Mouse (Mus musculus): ENCODE data around the gene Gm13539. TPM values are rescaled to one million over a fixed set of nuclear protein-coding genes. Genes with fewer than 3 reads are reported as not detected.
"Not testable (repeated sequence)": the region's sequence is repeated elsewhere in the genome, so short reads cannot be mapped to it uniquely, and the experiment has no call there.

Gene Gm13539
- polyA plus RNA-seq, 1 experiment = not detected

- WGBS = 75% methylated on average over 2 of the region's 2 CpGs
- no peak overlapping the region for H3K27ac ChIP-seq (ENCODE audit: insufficient read depth, low read depth, low read length)
- TF ChIP-seq CTCF (IDR thresholded peaks at IDR 0.05; ENCODE audit: insufficient read depth, low read depth, low read length) = no peak
- no peak overlapping the region for H3K4me3 ChIP-seq (ENCODE audit: insufficient read depth, low read depth, low read length)
- H3K4me1 ChIP-seq (ENCODE audit: control insufficient read depth, insufficient read depth, low read length) = no peaks in the 10 kb centered on the region
Measured at GRCm38 (mm10) chr2:25811711-25812110, 29.7 kb downstream of the Gm13539 start.

- Histone ChIP-seq H3K4me1 (ENCODE audit: control insufficient read depth, insufficient read depth, low read length) (no peaks in the 10 kb centered on the region), H3K4me3 (ENCODE audit: insufficient read depth, low read depth, low read length) (no peak overlapping the region), H3K27ac (ENCODE audit: insufficient read depth, low read depth, low read length) (no peak overlapping the region)
- TF ChIP-seq CTCF (IDR thresholded peaks at IDR 0.05; ENCODE audit: insufficient read depth, low read depth, low read length) = no peak
- no peak for TF ChIP-seq POLR2A (IDR thresholded peaks at IDR 0.05; ENCODE audit: insufficient read depth, low read depth, low read length)
- WGBS = 81% methylated on average over 5 of the region's 5 CpGs
Measured at GRCm38 (mm10) chr2:25813364-25813763, 31.3 kb downstream of the Gm13539 start.

GRCm38 (mm10) chr2:25815748-25816147 lies 33.7 kb downstream of the Gm13539 start, which contains the start of gene Glt6d1:
TSS of gene Glt6d1 (minus strand) at chr2:25815848.
- H3K4me1 ChIP-seq (ENCODE audit: control insufficient read depth, insufficient read depth, low read length); H3K27ac ChIP-seq (ENCODE audit: insufficient read depth, low read depth, low read length); H3K4me3 ChIP-seq (ENCODE audit: insufficient read depth, low read depth, low read length): not testable (repeated sequence)
- 76% methylated on average over 1 of the region's 1 CpGs for WGBS

GRCm38 (mm10) chr2:25822806-25823205 lies 40.7 kb downstream of the Gm13539 start, which contains the start of gene Lcn9:
TSS of gene Lcn9 (plus strand) at chr2:25823153.
- Histone ChIP-seq H3K4me3 (ENCODE audit: insufficient read depth, low read depth, low read length) (no peak within 1 kb of the TSS), H3K27ac (ENCODE audit: insufficient read depth, low read depth, low read length) (no peak within 1 kb of the TSS), H3K4me1 (ENCODE audit: control insufficient read depth, insufficient read depth, low read length) (no peaks in the 10 kb centered on the region)
- TF ChIP-seq POLR2A (IDR thresholded peaks at IDR 0.05; ENCODE audit: insufficient read depth, low read depth, low read length) = no peak
- no peak for TF ChIP-seq CTCF (IDR thresholded peaks at IDR 0.05; ENCODE audit: insufficient read depth, low read depth, low read length)
- 38% methylated on average over 1 of the region's 1 CpGs for WGBS

GRCm38 (mm10) chr2:25824751-25825150 lies 42.7 kb downstream of the Gm13539 start:
- H3K27ac ChIP-seq (ENCODE audit: insufficient read depth, low read depth, low read length) = no peak overlapping the region
- H3K4me1 ChIP-seq (ENCODE audit: control insufficient read depth, insufficient read depth, low read length) = no peaks in the 10 kb centered on the region
- no peak overlapping the region for H3K4me3 ChIP-seq (ENCODE audit: insufficient read depth, low read depth, low read length)
- TF ChIP-seq POLR2A (IDR thresholded peaks at IDR 0.05; ENCODE audit: insufficient read depth, low read depth, low read length) (no peak), CTCF (IDR thresholded peaks at IDR 0.05; ENCODE audit: insufficient read depth, low read depth, low read length) (no peak)
- WGBS = 92% methylated on average over 3 of the region's 3 CpGs

- no peaks in the 10 kb centered on the region for H3K4me1 ChIP-seq (ENCODE audit: control insufficient read depth, insufficient read depth, low read length)
- 71% methylated on average over 8 of the region's 8 CpGs for WGBS
- no peak for TF ChIP-seq POLR2A (IDR thresholded peaks at IDR 0.05; ENCODE audit: insufficient read depth, low read depth, low read length)
- no peak for TF ChIP-seq CTCF (IDR thresholded peaks at IDR 0.05; ENCODE audit: insufficient read depth, low read depth, low read length)
Measured at GRCm38 (mm10) chr2:25828344-25828947, 46.4 kb downstream of the Gm13539 start.

GRCm38 (mm10) chr2:25830786-25831185 lies 48.7 kb downstream of the Gm13539 start:
- 44% methylated on average over 3 of the region's 3 CpGs for WGBS
- TF ChIP-seq POLR2A (IDR thresholded peaks at IDR 0.05; ENCODE audit: insufficient read depth, low read depth, low read length) = no peak
- no peak for TF ChIP-seq CTCF (IDR thresholded peaks at IDR 0.05; ENCODE audit: insufficient read depth, low read depth, low read length)
- no peaks in the 10 kb centered on the region for H3K4me1 ChIP-seq (ENCODE audit: control insufficient read depth, insufficient read depth, low read length)
- H3K27ac ChIP-seq (ENCODE audit: insufficient read depth, low read depth, low read length) = no peak overlapping the region
- no peak overlapping the region for H3K4me3 ChIP-seq (ENCODE audit: insufficient read depth, low read depth, low read length)

More at GRCm38 (mm10) chr2:25828344-25828947, 46.4 kb downstream of the Gm13539 start:
- H3K4me3 ChIP-seq (ENCODE audit: insufficient read depth, low read depth, low read length) = no peak overlapping the region
- no peak overlapping the region for H3K27ac ChIP-seq (ENCODE audit: insufficient read depth, low read depth, low read length)

GRCm38 (mm10) chr2:25836291-25836690 lies 54.2 kb downstream of the Gm13539 start:
- Histone ChIP-seq H3K27ac (ENCODE audit: insufficient read depth, low read depth, low read length) (no peak overlapping the region), H3K4me1 (ENCODE audit: control insufficient read depth, insufficient read depth, low read length) (peaks cover 3% of the 10 kb centered on the region), H3K4me3 (ENCODE audit: insufficient read depth, low read depth, low read length) (no peak overlapping the region)
- 45% methylated on average over 5 of the region's 5 CpGs for WGBS
- peak; percentile 66 for TF ChIP-seq CTCF (IDR thresholded peaks at IDR 0.05; ENCODE audit: insufficient read depth, low read depth, low read length)
- no peak for TF ChIP-seq POLR2A (IDR thresholded peaks at IDR 0.05; ENCODE audit: insufficient read depth, low read depth, low read length)

Other genes starting within 250 kb of the Gm13539 start
- gene Traf2, start 235.3 kb upstream of the Gm13539 start, polyA plus RNA-seq (2012; ENCODE audit: insufficient read depth, insufficient read length, low replicate concordance, missing spikeins) = not detected in 2 replicates
- not detected in 2 replicates for gene Edf1, start 224.4 kb upstream of the Gm13539 start, polyA plus RNA-seq (2012; ENCODE audit: insufficient read depth, insufficient read length, low replicate concordance, missing spikeins)
- gene Mamdc4, start 207.4 kb upstream of the Gm13539 start, polyA plus RNA-seq (2012; ENCODE audit: insufficient read depth, insufficient read length, low replicate concordance, missing spikeins) = not detected in 2 replicates
- not detected in 2 replicates for gene Phpt1, start 207.0 kb upstream of the Gm13539 start, polyA plus RNA-seq (2012; ENCODE audit: insufficient read depth, insufficient read length, low replicate concordance, missing spikeins)
- not detected in 2 replicates for gene Ajm1, start 200.5 kb upstream of the Gm13539 start, polyA plus RNA-seq (2012; ENCODE audit: insufficient read depth, insufficient read length, low replicate concordance, missing spikeins)
- gene Rabl6, start 173.7 kb upstream of the Gm13539 start, polyA plus RNA-seq (2012; ENCODE audit: insufficient read depth, insufficient read length, low replicate concordance, missing spikeins) = not detected in 2 replicates
- not detected in 2 replicates for gene Ccdc183, start 164.6 kb upstream of the Gm13539 start, polyA plus RNA-seq (2012; ENCODE audit: insufficient read depth, insufficient read length, low replicate concordance, missing spikeins)
- gene Tmem141, start 160.3 kb upstream of the Gm13539 start, polyA plus RNA-seq (2012; ENCODE audit: insufficient read depth, insufficient read length, low replicate concordance, missing spikeins) = not detected in 2 replicates
- gene Fcna, start 154.2 kb upstream of the Gm13539 start, polyA plus RNA-seq (2012; ENCODE audit: insufficient read depth, insufficient read length, low replicate concordance, missing spikeins) = not detected in 2 replicates
- gene Lcn8, start 129.1 kb upstream of the Gm13539 start, polyA plus RNA-seq (2012; ENCODE audit: insufficient read depth, insufficient read length, low replicate concordance, missing spikeins) = not detected in 2 replicates
- gene Lcn5, start 124.3 kb upstream of the Gm13539 start, polyA plus RNA-seq (2012; ENCODE audit: insufficient read depth, insufficient read length, low replicate concordance, missing spikeins) = not detected in 2 replicates
- not detected in 2 replicates for gene Lcn6, start 105.5 kb upstream of the Gm13539 start, polyA plus RNA-seq (2012; ENCODE audit: insufficient read depth, insufficient read length, low replicate concordance, missing spikeins)
- gene Lcn10, start 99.5 kb upstream of the Gm13539 start, polyA plus RNA-seq (2012; ENCODE audit: insufficient read depth, insufficient read length, low replicate concordance, missing spikeins) = not detected in 2 replicates
- gene Obp2a, start 82.2 kb upstream of the Gm13539 start, polyA plus RNA-seq (2012; ENCODE audit: insufficient read depth, insufficient read length, low replicate concordance, missing spikeins) = not detected in 2 replicates
- not detected in 2 replicates for gene Bmyc, start 75.5 kb upstream of the Gm13539 start, polyA plus RNA-seq (2012; ENCODE audit: insufficient read depth, insufficient read length, low replicate concordance, missing spikeins)
- not detected in 2 replicates for gene Obp2b, start 45.2 kb upstream of the Gm13539 start, polyA plus RNA-seq (2012; ENCODE audit: insufficient read depth, insufficient read length, low replicate concordance, missing spikeins)
- gene Lcn3, start 16.7 kb upstream of the Gm13539 start, polyA plus RNA-seq (2012; ENCODE audit: insufficient read depth, insufficient read length, low replicate concordance, missing spikeins) = not detected in 2 replicates
- not detected in 2 replicates for gene Lcn11, start 5.2 kb upstream of the Gm13539 start, polyA plus RNA-seq (2012; ENCODE audit: insufficient read depth, insufficient read length, low replicate concordance, missing spikeins)
- gene Glt6d1, start 33.6 kb downstream of the Gm13539 start, polyA plus RNA-seq (2012; ENCODE audit: insufficient read depth, insufficient read length, low replicate concordance, missing spikeins) = not detected in 2 replicates
- not detected in 2 replicates for gene Lcn9, start 40.9 kb downstream of the Gm13539 start, polyA plus RNA-seq (2012; ENCODE audit: insufficient read depth, insufficient read length, low replicate concordance, missing spikeins)
- not detected in 2 replicates for gene Sohlh1, start 65.0 kb downstream of the Gm13539 start, polyA plus RNA-seq (2012; ENCODE audit: insufficient read depth, insufficient read length, low replicate concordance, missing spikeins)
- 206 and 256 TPM in 2 replicates for gene Kcnt1, start 81.5 kb downstream of the Gm13539 start, polyA plus RNA-seq (2012; ENCODE audit: insufficient read depth, insufficient read length, low replicate concordance, missing spikeins)
- not detected in 2 replicates for gene Camsap1, start 201.0 kb downstream of the Gm13539 start, polyA plus RNA-seq (2012; ENCODE audit: insufficient read depth, insufficient read length, low replicate concordance, missing spikeins)
- not detected in 2 replicates for gene Ubac1, start 239.5 kb downstream of the Gm13539 start, polyA plus RNA-seq (2012; ENCODE audit: insufficient read depth, insufficient read length, low replicate concordance, missing spikeins)

Measured in olfactory bulb, adult 2 months (tissue).